Mouse (Mus musculus) embryonic fibroblast, embryonic 13.5 days (primary cell): ENCODE measurements around the gene Foxp1.

ENCODE experiments used
- CTCF ChIP-seq: IDR thresholded peaks from 2 replicates; pipeline ENCODE4 v1.5.1; 2011; ENCODE audit warnings: mild to moderate bottlenecking, control low read depth, low read length, moderate library complexity, borderline replicate concordance; ENCODE audit not compliant: insufficient read depth
- POLR2A ChIP-seq: IDR thresholded peaks from 2 replicates; pipeline ENCODE4 v1.6.1; 2011; ENCODE audit warnings: low read depth, mild to moderate bottlenecking, control low read depth, low read length, moderate library complexity

DNA sequence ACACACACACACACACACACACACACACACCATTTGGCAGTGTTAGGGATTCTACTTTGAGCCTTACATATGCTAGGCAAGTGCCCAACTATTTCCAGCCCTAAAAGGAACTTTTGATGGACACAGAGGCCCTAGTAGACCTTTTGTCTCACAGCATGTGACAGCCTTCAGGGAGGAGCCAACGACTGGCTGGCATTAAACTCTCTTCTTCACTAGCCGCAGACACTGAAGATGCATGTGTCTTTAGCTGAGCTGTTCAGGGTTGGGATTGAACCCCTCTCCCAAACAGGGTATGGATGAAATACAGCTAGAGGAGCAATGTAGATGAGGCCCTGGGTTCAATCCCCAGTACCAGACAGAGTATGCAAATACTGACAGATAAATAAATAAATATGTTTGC is 428.7 kb downstream of the Foxp1 start:
- no peak for TF ChIP-seq CTCF
- TF ChIP-seq POLR2A = no peak
